Comparison of ENCODE assay signal across 12 mouse cellular contexts in the genomic region with DNA sequence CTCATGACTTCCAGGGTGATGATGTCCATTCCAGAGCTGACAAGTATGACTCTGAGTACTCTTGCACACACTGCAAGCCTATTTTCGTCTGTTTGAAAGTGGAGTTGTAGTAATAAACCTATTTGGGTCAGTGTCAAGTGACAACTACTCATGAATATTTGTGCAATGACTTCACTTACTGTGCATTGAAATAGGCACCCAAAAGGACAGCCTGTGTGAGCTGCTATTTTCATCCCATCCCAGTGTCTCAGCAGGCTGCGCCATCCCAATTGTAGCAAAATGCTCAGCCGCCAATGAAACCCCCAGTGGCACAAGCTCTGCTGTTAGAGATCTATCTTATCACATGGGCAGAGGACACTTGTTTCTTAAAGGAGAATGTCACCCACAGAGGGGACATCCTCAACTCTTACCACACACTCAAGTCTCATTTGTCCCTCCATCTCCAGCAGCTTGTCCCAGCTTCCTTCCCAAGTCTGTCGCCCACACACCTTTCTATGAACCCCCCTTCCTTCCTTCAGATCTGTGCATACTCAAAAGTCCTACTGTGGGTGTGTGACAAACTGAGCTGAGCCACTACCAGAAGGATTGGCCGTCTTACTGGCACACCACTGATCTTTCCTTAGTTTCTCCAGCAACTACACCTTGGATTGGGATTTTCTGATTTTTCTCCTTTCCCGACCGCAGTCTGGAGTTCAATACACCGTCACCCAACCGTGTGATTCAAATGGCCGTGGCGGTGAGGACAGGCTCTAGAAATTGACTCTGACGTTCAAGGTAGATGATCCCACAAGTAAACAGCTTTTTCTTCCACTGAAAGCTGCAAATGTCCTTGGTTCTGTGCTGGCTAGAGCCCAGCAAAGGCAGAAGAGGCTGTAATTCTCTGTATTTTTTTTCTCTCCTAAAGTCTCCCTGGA. TPM values are rescaled to one million over a fixed set of nuclear protein-coding genes. Genes with fewer than 3 reads are reported as not detected.
A peak's percentile ranks its signal among the peaks of the same experiment; 100 is the strongest.
DNase-seq lines count a peak whose midpoint lies in the region; ATAC-seq and TF ChIP-seq lines count a peak whose summit lies in the region.
"Had no signal": no experiment of that assay in that cellular context is flagged by ENCODE, and none has a peak within 500 bp of the region (broad histone marks: within the 10 kb centered on the region; RNA-seq: fewer than 3 reads in every experiment).

No protein-coding gene starts in this region.

- H3K9ac ChIP-seq in heart, adult 2 months (ENCODE audit: low read depth, low read length): no peak overlapping the region
- H3K9ac ChIP-seq in stomach, embryonic 14.5 days (replicated peaks; ENCODE audit: low read depth, low read length): no peak overlapping the region
- no peak overlapping the region for H3K9ac ChIP-seq in stomach, postnatal 0 days (ENCODE audit: low read length)
- H3K9ac ChIP-seq in limb, embryonic 13.5 days: no peak overlapping the region
- H3K9ac ChIP-seq: hindbrain, embryonic 13.5 days had no signal

- no peaks in the 10 kb centered on the region for H3K36me3 ChIP-seq in heart, adult 2 months (ENCODE audit: control insufficient read depth, insufficient read depth, low read length)
- H3K36me3 ChIP-seq in stomach, embryonic 14.5 days (ENCODE audit: control insufficient read depth, insufficient read depth, low read length): no peaks in the 10 kb centered on the region
- H3K36me3 ChIP-seq in stomach, postnatal 0 days (ENCODE audit: control insufficient read depth, insufficient read depth, low read length): no peaks in the 10 kb centered on the region
- H3K36me3 ChIP-seq in limb, embryonic 13.5 days: no peaks in the 10 kb centered on the region
- H3K36me3 ChIP-seq: G1E; hindbrain, embryonic 13.5 days had no signal

- peaks cover 4% of the 10 kb centered on the region; the same call in 1 of the 2 replicates for H3K4me1 ChIP-seq in heart, adult 2 months (ENCODE audit: control insufficient read depth, insufficient read depth, low read length)
- H3K4me1 ChIP-seq in stomach, embryonic 14.5 days (ENCODE audit: control insufficient read depth, insufficient read depth, low read length): peaks cover 20% of the 10 kb centered on the region; the same call in 1 of the 2 replicates
- peaks cover 10% of the 10 kb centered on the region for H3K4me1 ChIP-seq in stomach, postnatal 0 days (replicated peaks; ENCODE audit: control insufficient read depth, insufficient read depth)
- H3K4me1 ChIP-seq in limb, embryonic 13.5 days: peaks cover 16% of the 10 kb centered on the region; the same call in 1 of the 2 replicates

- TF ChIP-seq POLR2A in heart, adult 2 months (IDR thresholded peaks at IDR 0.05; ENCODE audit: insufficient read depth, low read depth, low read length): no peak

- no peaks in the 10 kb centered on the region for H3K27me3 ChIP-seq in heart, adult 2 months (ENCODE audit: control insufficient read depth, insufficient read depth, low read length)
- no peaks in the 10 kb centered on the region for H3K27me3 ChIP-seq in stomach, embryonic 14.5 days (ENCODE audit: control insufficient read depth, insufficient read depth, low read length)
- H3K27me3 ChIP-seq in stomach, postnatal 0 days (ENCODE audit: control insufficient read depth, insufficient read depth, low read length): no peaks in the 10 kb centered on the region
- H3K27me3 ChIP-seq in limb, embryonic 13.5 days: 0 out of 2 replicates have a peak, but pooled peaks cover 10% of the 10 kb centered on the region

- no peak for ATAC-seq in stomach, embryonic 14.5 days (ENCODE audit: insufficient number of reproducible peaks, insufficient read depth, low FRiP score, low read depth)
- ATAC-seq in stomach, postnatal 0 days (ENCODE audit: low FRiP score, low TSS enrichment): no peak
- no peak for ATAC-seq in limb, embryonic 13.5 days (ENCODE audit: low FRiP score, low read depth)

- intact Hi-C loops in heart, adult 2 months (cut with DNase I): no loop called here
- intact Hi-C loops in heart, postnatal 25 days (cut with DNase I): no loop called here

- DNase-seq in heart, adult 2 months: no peak
- no peak for DNase-seq in heart, postnatal 25 days (ENCODE audit: low spot score)
- DNase-seq in stomach, postnatal 0 days (ENCODE audit: low spot score): no peak
- no peak for DNase-seq in layer of hippocampus, postnatal 36 days
- DNase-seq in layer of hippocampus, adult 18-20 months (ENCODE audit: low spot score in 2 of 2): no peak
- DNase-seq in cerebellum, postnatal 25 days: no peak

- H3K27ac ChIP-seq in heart, adult 2 months: peak overlapping the region; percentile 55
- H3K27ac ChIP-seq in stomach, embryonic 14.5 days (ENCODE audit: low read length): no peak overlapping the region
- H3K27ac ChIP-seq in stomach, postnatal 0 days (replicated peaks): no peak overlapping the region
- H3K27ac ChIP-seq in limb, embryonic 13.5 days: no peak overlapping the region
- H3K27ac ChIP-seq: hindbrain, embryonic 13.5 days; left cerebral cortex, adult 2 months had no signal

- H3K9me3 ChIP-seq in stomach, embryonic 14.5 days (ENCODE audit: control insufficient read depth, low read depth, low read length): no peaks in the 10 kb centered on the region
- H3K9me3 ChIP-seq in stomach, postnatal 0 days (ENCODE audit: control insufficient read depth, low read length): no peaks in the 10 kb centered on the region
- H3K9me3 ChIP-seq in limb, embryonic 13.5 days: no peaks in the 10 kb centered on the region
- H3K9me3 ChIP-seq: hindbrain, embryonic 13.5 days had no signal

- H3K4me3 ChIP-seq in heart, adult 2 months: no peak overlapping the region
- H3K4me3 ChIP-seq in stomach, embryonic 14.5 days (ENCODE audit: low read depth, low read length): no peak overlapping the region
- no peak overlapping the region for H3K4me3 ChIP-seq in stomach, postnatal 0 days (ENCODE audit: low read depth, low read length)
- no peak overlapping the region; the same call in 1 of the 2 replicates for H3K4me3 ChIP-seq in limb, embryonic 13.5 days
- H3K4me3 ChIP-seq: left cerebral cortex, adult 2 months had no signal

- peak overlapping the region; percentile 40; the same call in 1 of the 2 replicates for H3K4me2 ChIP-seq in stomach, embryonic 14.5 days (replicated peaks; ENCODE audit: low read depth, low read length)
- no peak overlapping the region for H3K4me2 ChIP-seq in stomach, postnatal 0 days (replicated peaks; ENCODE audit: low read depth)
- peak overlapping the region; percentile 55 for H3K4me2 ChIP-seq in limb, embryonic 13.5 days (replicated peaks)

- 66% methylated on average over 12 of the region's 12 CpGs for WGBS in heart, adult 2 months
- 79% methylated on average over 12 of the region's 12 CpGs for WGBS in stomach, embryonic 14.5 days
- WGBS in stomach, postnatal 0 days: 78% methylated on average over 12 of the region's 12 CpGs
- WGBS in limb, embryonic 13.5 days: 77% methylated on average over 12 of the region's 12 CpGs

- no peaks in the 10 kb centered on the region for H3K79me2 ChIP-seq in heart, adult 2 months (replicated peaks; ENCODE audit: control insufficient read depth, insufficient read depth, low read length)

- no peak for TF ChIP-seq CTCF in heart, adult 2 months (IDR thresholded peaks at IDR 0.05)
- no peak for TF ChIP-seq CTCF in stomach, postnatal 0 days (IDR thresholded peaks at IDR 0.05; ENCODE audit: low read depth)

- no peak for TF ChIP-seq EP300 in heart, adult 2 months (IDR thresholded peaks at IDR 0.05; ENCODE audit: insufficient read depth, low read depth, low read length)
- TF ChIP-seq EP300 in stomach, postnatal 0 days (optimal IDR thresholded peaks at IDR 0.05): no peak

RNA-seq across cellular contexts. Expression of gene Tmem154, which starts 13.1 kb away (rescaled TPM):
- 1 to 10 TPM; 1.6 to 2.1 TPM for total RNA-seq in heart, adult 2 months (2021)
- 2.1 TPM in 2 replicates for polyA plus RNA-seq in heart, adult 2 months (2012; rRNA removed)
- 1 to 10 TPM; 1.5 TPM for total RNA-seq in heart, postnatal 25 days (2021)
- 2.8 and 4.1 TPM in 2 replicates for polyA plus RNA-seq in stomach, embryonic 14.5 days (2014; fragmentation: Nextera tagmentation; extraction: Ambion mirVana)
- 20.9 and 24.7 TPM in 2 replicates for polyA plus RNA-seq in stomach, postnatal 0 days (2015; fragmentation: Nextera tagmentation; extraction: Ambion mirVana)
- polyA plus RNA-seq in limb, embryonic 13.5 days (2015; fragmentation: Nextera tagmentation; extraction: Ambion mirVana): 1.6 and 1.7 TPM in 2 replicates
- total RNA-seq in layer of hippocampus, postnatal 36 days (2021): under 1 TPM; 0.25 to 0.35 TPM
- total RNA-seq in layer of hippocampus, adult 18-20 months (2021): under 1 TPM; 0.32 to 0.36 TPM

RNA-seq across cellular contexts. Expression of gene Tigd4, which starts 59.5 kb away (rescaled TPM):
- total RNA-seq in heart, adult 2 months (2021): under 1 TPM in 1 of 2 experiments, not detected in 1; 0.08 TPM
- not detected in 2 replicates for polyA plus RNA-seq in heart, adult 2 months (2012; rRNA removed)
- total RNA-seq in heart, postnatal 25 days (2021): under 1 TPM in 1 of 2 experiments, not detected in 1; 0.08 TPM
- polyA plus RNA-seq in stomach, embryonic 14.5 days (2014; fragmentation: Nextera tagmentation; extraction: Ambion mirVana): 0.11 and 0.23 TPM in 2 replicates
- 0.15 and 0.21 TPM in 2 replicates for polyA plus RNA-seq in stomach, postnatal 0 days (2015; fragmentation: Nextera tagmentation; extraction: Ambion mirVana)
- 0.64 and 0.93 TPM in 2 replicates for polyA plus RNA-seq in limb, embryonic 13.5 days (2015; fragmentation: Nextera tagmentation; extraction: Ambion mirVana)
- total RNA-seq in layer of hippocampus, postnatal 36 days (2021): not detected
- total RNA-seq in layer of hippocampus, adult 18-20 months (2021): under 1 TPM in 1 of 2 experiments, not detected in 1; 0.10 TPM
- total RNA-seq: left cerebral cortex, adult 2 months had no signal
- polyA plus RNA-seq: G1E; hindbrain, embryonic 13.5 days; midbrain, embryonic 14.5 days had no signal
